8 mouse cellular contexts compared by ENCODE assay signal in genomic region chr1:74935402-74935801, GRCm38 (mm10). TPM values are rescaled to one million over a fixed set of nuclear protein-coding genes. Genes with fewer than 3 reads are reported as not detected.
DNase-seq lines count a peak whose midpoint lies in the region; ATAC-seq lines count a peak whose summit lies in the region.

TSS of gene Cfap65 (minus strand) at chr1:74935599.

- ATAC-seq in embryonic facial prominence, embryonic 13.5 days (ENCODE audit: insufficient number of reproducible peaks, insufficient read depth, low FRiP score, low TSS enrichment, low read depth), result no peak
- ATAC-seq in intestine, embryonic 16.5 days, result no peak

- no peak within 1 kb of the TSS for H3K9ac ChIP-seq in embryonic facial prominence, embryonic 13.5 days
- no peak within 1 kb of the TSS for H3K9ac ChIP-seq in intestine, embryonic 16.5 days (ENCODE audit: low read depth, low read length)

- 2% methylated on average over 18 of the region's 18 CpGs for WGBS in embryonic facial prominence, embryonic 13.5 days
- 2% methylated on average over 18 of the region's 18 CpGs for WGBS in intestine, embryonic 16.5 days

- DNase-seq in layer of hippocampus, adult 11-12 months (ENCODE audit: low spot score), result peak; percentile 60
- no peak for DNase-seq in layer of hippocampus, adult 9-10 months (ENCODE audit: low spot score)
- peak; percentile 59 to 83 for DNase-seq in left cerebral cortex, postnatal 14 days (ENCODE audit: low spot score in 2 of 2)
- DNase-seq in neural tube, embryonic 10.5 days (ENCODE audit: extremely low spot score, low spot score), result peak; percentile 48
- DNase-seq in gastrocnemius, postnatal 25 days, result no peak
- DNase-seq in urinary bladder, postnatal 4 days (ENCODE audit: low spot score in 2 of 2), result no peak

- intact Hi-C loops in left cerebral cortex, postnatal 14 days (cut with DNase I), result no loop called here

- H3K4me2 ChIP-seq in embryonic facial prominence, embryonic 13.5 days, result peak within 1 kb of the TSS; percentile 45
- H3K4me2 ChIP-seq in intestine, embryonic 16.5 days (ENCODE audit: low read depth, low read length), result peak within 1 kb of the TSS; percentile 57

- no peaks in the 10 kb centered on the region for H3K4me1 ChIP-seq in embryonic facial prominence, embryonic 13.5 days
- H3K4me1 ChIP-seq in intestine, embryonic 16.5 days (ENCODE audit: control insufficient read depth, insufficient read depth, low read length), result peaks cover 6% of the 10 kb centered on the region; the same call in 1 of the 2 replicates

- no peak within 1 kb of the TSS for H3K27ac ChIP-seq in embryonic facial prominence, embryonic 13.5 days
- peak within 1 kb of the TSS; percentile 88 for H3K27ac ChIP-seq in intestine, embryonic 16.5 days (ENCODE audit: low read length)

- peaks cover 65% of the 10 kb centered on the region for H3K27me3 ChIP-seq in embryonic facial prominence, embryonic 13.5 days
- H3K27me3 ChIP-seq in intestine, embryonic 16.5 days (replicated peaks; ENCODE audit: control insufficient read depth, insufficient read depth, low read length), result peaks cover 2% of the 10 kb centered on the region; the same call in 1 of the 2 replicates

- H3K4me3 ChIP-seq in embryonic facial prominence, embryonic 13.5 days, result peak within 1 kb of the TSS; percentile 27; the same call in 1 of the 2 replicates
- H3K4me3 ChIP-seq in intestine, embryonic 16.5 days (ENCODE audit: low read length), result peak within 1 kb of the TSS; percentile 32

- no peaks in the 10 kb centered on the region for H3K9me3 ChIP-seq in embryonic facial prominence, embryonic 13.5 days
- no peaks in the 10 kb centered on the region for H3K9me3 ChIP-seq in intestine, embryonic 16.5 days (ENCODE audit: control insufficient read depth, low read length)

- H3K36me3 ChIP-seq in embryonic facial prominence, embryonic 13.5 days, result no peaks in the 10 kb centered on the region
- no peaks in the 10 kb centered on the region for H3K36me3 ChIP-seq in intestine, embryonic 16.5 days (ENCODE audit: control insufficient read depth, insufficient read depth, low read length)

RNA-seq across cellular contexts. Expression of gene Cfap65, which starts in this region (rescaled TPM):
- polyA plus RNA-seq in embryonic facial prominence, embryonic 13.5 days (2015; fragmentation: Nextera tagmentation; extraction: Ambion mirVana), result 0.07 TPM in 1 of 2 replicates, not detected in the other
- polyA plus RNA-seq in intestine, embryonic 16.5 days (2015; fragmentation: Nextera tagmentation; extraction: Ambion mirVana), result 0.07 and 0.16 TPM in 2 replicates
- total RNA-seq in left cerebral cortex, postnatal 14 days (2021), result 1 to 10 TPM; 1.9 TPM
- total RNA-seq in gastrocnemius, postnatal 25 days (2021), result not detected

Comparison
In these comparisons a context has a peak if more than half of its experiments do, and no peak if none do; other contexts are left out.
1. DNase-seq: peak in layer of hippocampus, adult 11-12 months (single experiment), left cerebral cortex, postnatal 14 days (2 of 2) and neural tube, embryonic 10.5 days (single experiment); none in layer of hippocampus, adult 9-10 months (single experiment), gastrocnemius, postnatal 25 days (single experiment) and urinary bladder, postnatal 4 days (0 of 2).